In the genomic region with DNA sequence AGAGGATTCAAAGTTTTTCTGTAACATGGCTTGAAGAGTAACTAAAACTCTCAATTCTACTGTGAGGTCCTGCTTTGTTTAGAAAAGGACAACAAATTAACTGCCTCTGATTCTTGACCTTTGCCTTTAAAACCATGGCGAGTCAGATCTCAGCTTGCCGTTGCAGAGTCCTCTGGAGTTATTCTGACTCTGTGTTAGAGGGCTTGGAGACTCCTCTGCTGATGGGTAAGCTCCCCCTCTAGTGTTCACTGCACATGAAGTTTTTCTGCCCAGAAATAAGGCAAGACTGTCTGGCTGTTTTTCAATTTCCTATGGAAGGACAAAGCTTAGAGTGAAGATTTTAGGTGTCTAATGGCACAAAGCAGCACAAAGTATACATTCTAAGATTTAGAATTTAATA, we compare ENCODE assay signal across 9 mouse cellular contexts.
DNase-seq lines count a peak whose midpoint lies in the region; ATAC-seq lines count a peak whose summit lies in the region.
"Had no signal": no experiment of that assay in that cellular context is flagged by ENCODE, and none has a peak within 500 bp of the region (broad histone marks: within the 10 kb centered on the region; RNA-seq: fewer than 3 reads in every experiment).

No protein-coding gene starts in this region.

- H3K4me1 ChIP-seq in forebrain, embryonic 16.5 days (replicated peaks; ENCODE audit: control insufficient read depth, insufficient read depth, low read length), result no peaks in the 10 kb centered on the region
- no peaks in the 10 kb centered on the region for H3K4me1 ChIP-seq in midbrain, embryonic 11.5 days (ENCODE audit: control insufficient read depth, insufficient read depth, low read length)
- H3K4me1 ChIP-seq: neural tube, embryonic 12.5 days had no signal

- H3K9me3 ChIP-seq in forebrain, embryonic 16.5 days (ENCODE audit: control insufficient read depth, low read length), result no peaks in the 10 kb centered on the region
- no peaks in the 10 kb centered on the region for H3K9me3 ChIP-seq in midbrain, embryonic 11.5 days (ENCODE audit: control insufficient read depth, low read length)
- H3K9me3 ChIP-seq: neural tube, embryonic 12.5 days had no signal

- H3K36me3 ChIP-seq in forebrain, embryonic 16.5 days (ENCODE audit: control insufficient read depth, insufficient read depth), result no peaks in the 10 kb centered on the region
- H3K36me3 ChIP-seq in midbrain, embryonic 11.5 days (ENCODE audit: control insufficient read depth, insufficient read depth, low read length), result no peaks in the 10 kb centered on the region
- H3K36me3 ChIP-seq: neural tube, embryonic 12.5 days had no signal

- no peaks in the 10 kb centered on the region for H3K27me3 ChIP-seq in forebrain, embryonic 16.5 days (replicated peaks; ENCODE audit: control insufficient read depth, insufficient read depth, low read length)
- H3K27me3 ChIP-seq in midbrain, embryonic 11.5 days (ENCODE audit: control insufficient read depth, insufficient read depth, low read length), result no peaks in the 10 kb centered on the region
- H3K27me3 ChIP-seq: neural tube, embryonic 12.5 days had no signal

- H3K4me2 ChIP-seq in forebrain, embryonic 16.5 days (ENCODE audit: low read length), result no peak overlapping the region
- no peak overlapping the region for H3K4me2 ChIP-seq in midbrain, embryonic 11.5 days
- H3K4me2 ChIP-seq: neural tube, embryonic 12.5 days had no signal

- H3K9ac ChIP-seq in forebrain, embryonic 16.5 days (replicated peaks; ENCODE audit: low read depth, low read length), result no peak overlapping the region
- H3K9ac ChIP-seq in midbrain, embryonic 11.5 days (ENCODE audit: low read length), result no peak overlapping the region
- H3K9ac ChIP-seq: neural tube, embryonic 12.5 days had no signal

- ATAC-seq in forebrain, embryonic 16.5 days, result peak; percentile 79; the same call in 1 of the 2 replicates
- peak; percentile 70; the same call in 1 of the 2 replicates for ATAC-seq in midbrain, embryonic 11.5 days (ENCODE audit: low FRiP score)
- no peak for ATAC-seq in inflammation-experienced regulatory T-cells, adult 6 months
- ATAC-seq in cerebellum, adult (ENCODE audit: insufficient number of reproducible peaks, low FRiP score, low TSS enrichment), result no peak

- 2% methylated on average over 2 of the region's 2 CpGs for WGBS in forebrain, embryonic 16.5 days
- WGBS in midbrain, embryonic 11.5 days, result 3% methylated on average over 2 of the region's 2 CpGs

- DNase-seq in left cerebral cortex, postnatal 4 days, result peak; percentile 8
- DNase-seq in left cerebral cortex, adult 18-20 months (ENCODE audit: low spot score in 2 of 2), result no peak
- DNase-seq in adrenal gland, postnatal 14 days, result peak; percentile 22
- peak; percentile 82 for DNase-seq in midbrain, embryonic 11.5 days (ENCODE audit: low spot score, missing footprints)
- no peak for DNase-seq in urinary bladder, adult 2 months (ENCODE audit: low spot score)

- no peak overlapping the region for H3K27ac ChIP-seq in forebrain, embryonic 16.5 days (ENCODE audit: low read length)
- H3K27ac ChIP-seq in midbrain, embryonic 11.5 days (ENCODE audit: low read depth, low read length), result no peak overlapping the region
- H3K27ac ChIP-seq: neural tube, embryonic 12.5 days had no signal

- intact Hi-C loops in left cerebral cortex, postnatal 4 days (cut with DNase I), result loop anchor here (5.0 kb wide), 1 partner anchor 1073 kb away; no protein-coding TSS in a partner anchor

- no peak overlapping the region for H3K4me3 ChIP-seq in forebrain, embryonic 16.5 days (replicated peaks; ENCODE audit: low read length)
- no peak overlapping the region for H3K4me3 ChIP-seq in midbrain, embryonic 11.5 days (ENCODE audit: low read depth, low read length)
- H3K4me3 ChIP-seq: neural tube, embryonic 12.5 days had no signal

Comparison
In these comparisons a context has a peak if more than half of its experiments do, and no peak if none do; other contexts are left out.
1. DNase-seq: peak in left cerebral cortex, postnatal 4 days (single experiment), adrenal gland, postnatal 14 days (single experiment) and midbrain, embryonic 11.5 days (single experiment); none in left cerebral cortex, adult 18-20 months (0 of 2) and urinary bladder, adult 2 months (single experiment).
2. ATAC-seq: peak in forebrain, embryonic 16.5 days (single experiment) and midbrain, embryonic 11.5 days (single experiment); none in inflammation-experienced regulatory T-cells, adult 6 months (single experiment) and cerebellum, adult (single experiment).